Mouse (Mus musculus) right cerebral cortex, postnatal 4 days (tissue): Measurements from ENCODE around the gene Phlpp2.

Source experiments
- DNase-seq: peaks from one replicate; pipeline ENCODE4 v3.0.0-alpha.2; 2022

Phlpp2 gene

GRCm38 (mm10) chr8:109903909-109904469 is 35.6 kb downstream of the Phlpp2 start:
- peak; percentile 13 for DNase-seq

- DNase-seq, result no peak
These were observed 36.8 kb downstream of the Phlpp2 start for GRCm38 (mm10) chr8:109904928-109905668.

GRCm38 (mm10) chr8:109906907-109907306 is 38.6 kb downstream of the Phlpp2 start:
- no peak for DNase-seq

GRCm38 (mm10) chr8:109907376-109907775 is 39.0 kb downstream of the Phlpp2 start:
- DNase-seq, result no peak

- no peak for DNase-seq
These were observed 48.9 kb downstream of the Phlpp2 start for GRCm38 (mm10) chr8:109917277-109917676.

GRCm38 (mm10) chr8:109920406-109921390 is 52.4 kb downstream of the Phlpp2 start:
- peak; percentile 44 for DNase-seq

GRCm38 (mm10) chr8:109941606-109942360 is 73.4 kb downstream of the Phlpp2 start:
- DNase-seq, result peak; percentile 47

- no peak for DNase-seq
These were observed 76.9 kb downstream of the Phlpp2 start for GRCm38 (mm10) chr8:109945153-109945632.

GRCm38 (mm10) chr8:109945694-109946093 is 77.4 kb downstream of the Phlpp2 start:
- DNase-seq, result no peak

- DNase-seq, result no peak
These were observed 77.9 kb downstream of the Phlpp2 start for GRCm38 (mm10) chr8:109946272-109946671.

GRCm38 (mm10) chr8:109947447-109948284 is 79.3 kb downstream of the Phlpp2 start:
- peak; percentile 68 for DNase-seq

- no peak for DNase-seq
These were observed 79.9 kb downstream of the Phlpp2 start for GRCm38 (mm10) chr8:109948285-109948564.

- no peak for DNase-seq
These were observed 83.8 kb downstream of the Phlpp2 start for GRCm38 (mm10) chr8:109952171-109952570.

GRCm38 (mm10) chr8:109954486-109954948 is 86.2 kb downstream of the Phlpp2 start:
- peak; percentile 35 for DNase-seq

- no peak for DNase-seq
These were observed 89.1 kb downstream of the Phlpp2 start for GRCm38 (mm10) chr8:109957167-109958028.

GRCm38 (mm10) chr8:109958036-109958655 is 89.8 kb downstream of the Phlpp2 start:
- DNase-seq, result no peak

GRCm38 (mm10) chr8:109959112-109959511 is 90.8 kb downstream of the Phlpp2 start:
- DNase-seq, result no peak

GRCm38 (mm10) chr8:109961693-109962367 is 93.5 kb downstream of the Phlpp2 start, which contains the start of gene Marveld3:
Marveld3 (minus strand) TSS chr8:109962203.
- peak; percentile 40 for DNase-seq

GRCm38 (mm10) chr8:109962896-109963295 is 94.6 kb downstream of the Phlpp2 start:
- no peak for DNase-seq
